Mouse (Mus musculus): ENCODE measurements around the gene Nlrc4. TPM values are rescaled to one million over a fixed set of nuclear protein-coding genes. Genes with fewer than 3 reads are reported as not detected.

Nlrc4 gene
- polyA plus RNA-seq, 1 experiment from 2014 or later: 8.6 TPM

- no peaks in the 10 kb centered on the region for H3K4me1 ChIP-seq (ENCODE audit: control insufficient read depth, insufficient read depth, low read length)
Observed at GRCm38 (mm10) chr17:74437762-74438161, 21.2 kb downstream of the Nlrc4 start.

GRCm38 (mm10) chr17:74432631-74433030 is 26.3 kb downstream of the Nlrc4 start:
- no peak overlapping the region for H3K9ac ChIP-seq (ENCODE audit: low read depth, low read length)
- H3K4me1 ChIP-seq (ENCODE audit: control insufficient read depth, insufficient read depth, low read length): no peaks in the 10 kb centered on the region
- WGBS: 82% methylated on average over 5 of the region's 5 CpGs
- H3K36me3 ChIP-seq (ENCODE audit: control insufficient read depth, insufficient read depth, low read length): no peaks in the 10 kb centered on the region
- no peaks in the 10 kb centered on the region for H3K27me3 ChIP-seq (replicated peaks; ENCODE audit: control insufficient read depth, insufficient read depth, low read length)
- H3K9me3 ChIP-seq (ENCODE audit: control insufficient read depth, low read length): no peaks in the 10 kb centered on the region
- no peak overlapping the region for H3K4me2 ChIP-seq (ENCODE audit: low read depth, low read length)
- H3K4me3 ChIP-seq (ENCODE audit: low read length): no peak overlapping the region
- ATAC-seq: no peak
- H3K27ac ChIP-seq (ENCODE audit: low read length): no peak overlapping the region

More at GRCm38 (mm10) chr17:74437762-74438161, 21.2 kb downstream of the Nlrc4 start:
- H3K27me3 ChIP-seq (replicated peaks; ENCODE audit: control insufficient read depth, insufficient read depth, low read length): no peaks in the 10 kb centered on the region
- no peaks in the 10 kb centered on the region for H3K36me3 ChIP-seq (ENCODE audit: control insufficient read depth, insufficient read depth, low read length)
- peak overlapping the region; percentile 14; the same call in 1 of the 2 replicates for H3K27ac ChIP-seq (ENCODE audit: low read length)
- 66% methylated on average over 9 of the region's 9 CpGs for WGBS
- no peak overlapping the region for H3K4me2 ChIP-seq (ENCODE audit: low read depth, low read length)
- peak; percentile 99 for ATAC-seq
- H3K4me3 ChIP-seq (ENCODE audit: low read length): no peak overlapping the region
- no peaks in the 10 kb centered on the region for H3K9me3 ChIP-seq (ENCODE audit: control insufficient read depth, low read length)
- no peak overlapping the region for H3K9ac ChIP-seq (ENCODE audit: low read depth, low read length)

GRCm38 (mm10) chr17:74431481-74431880 is 27.5 kb downstream of the Nlrc4 start:
- no peaks in the 10 kb centered on the region for H3K9me3 ChIP-seq (ENCODE audit: control insufficient read depth, low read length)
- H3K4me2 ChIP-seq (ENCODE audit: low read depth, low read length): no peak overlapping the region
- no peaks in the 10 kb centered on the region for H3K27me3 ChIP-seq (replicated peaks; ENCODE audit: control insufficient read depth, insufficient read depth, low read length)
- no peak overlapping the region for H3K4me3 ChIP-seq (ENCODE audit: low read length)
- no peak overlapping the region for H3K9ac ChIP-seq (ENCODE audit: low read depth, low read length)
- ATAC-seq: peak; percentile 37
- H3K27ac ChIP-seq (ENCODE audit: low read length): no peak overlapping the region
- peaks cover 2% of the 10 kb centered on the region; the same call in 1 of the 2 replicates for H3K36me3 ChIP-seq (ENCODE audit: control insufficient read depth, insufficient read depth, low read length)
- H3K4me1 ChIP-seq (ENCODE audit: control insufficient read depth, insufficient read depth, low read length): no peaks in the 10 kb centered on the region
- WGBS: 73% methylated on average over 13 of the region's 13 CpGs

- ATAC-seq: no peak; the same call in 1 of the 2 replicates
- Histone ChIP-seq H3K36me3 (ENCODE audit: control insufficient read depth, insufficient read depth, low read length) (peaks cover 2% of the 10 kb centered on the region; the same call in 1 of the 2 replicates), H3K9ac (ENCODE audit: low read depth, low read length) (no peak overlapping the region), H3K4me1 (ENCODE audit: control insufficient read depth, insufficient read depth, low read length) (no peaks in the 10 kb centered on the region), H3K4me3 (ENCODE audit: low read length) (no peak overlapping the region), H3K27me3 (replicated peaks; ENCODE audit: control insufficient read depth, insufficient read depth, low read length) (no peaks in the 10 kb centered on the region), H3K9me3 (ENCODE audit: control insufficient read depth, low read length) (no peaks in the 10 kb centered on the region), H3K4me2 (ENCODE audit: low read depth, low read length) (no peak overlapping the region), H3K27ac (ENCODE audit: low read length) (no peak overlapping the region)
- WGBS: 79% methylated on average over 8 of the region's 8 CpGs
Observed at GRCm38 (mm10) chr17:74430074-74430473, 28.9 kb downstream of the Nlrc4 start.

GRCm38 (mm10) chr17:74424401-74425005 is 34.4 kb downstream of the Nlrc4 start:
- no peak for ATAC-seq
- 87% methylated on average over 12 of the region's 12 CpGs for WGBS

GRCm38 (mm10) chr17:74420656-74421055 is 38.3 kb downstream of the Nlrc4 start:
- H3K9ac ChIP-seq (ENCODE audit: low read depth, low read length): no peak overlapping the region
- no peaks in the 10 kb centered on the region for H3K4me1 ChIP-seq (ENCODE audit: control insufficient read depth, insufficient read depth, low read length)
- H3K27ac ChIP-seq (ENCODE audit: low read length): no peak overlapping the region
- no peak overlapping the region for H3K4me2 ChIP-seq (ENCODE audit: low read depth, low read length)
- no peaks in the 10 kb centered on the region for H3K27me3 ChIP-seq (replicated peaks; ENCODE audit: control insufficient read depth, insufficient read depth, low read length)
- H3K4me3 ChIP-seq (ENCODE audit: low read length): no peak overlapping the region
- no peak for ATAC-seq
- H3K9me3 ChIP-seq (ENCODE audit: control insufficient read depth, low read length): no peaks in the 10 kb centered on the region
- WGBS: 81% methylated on average over 2 of the region's 2 CpGs
- H3K36me3 ChIP-seq (ENCODE audit: control insufficient read depth, insufficient read depth, low read length): peaks cover 13% of the 10 kb centered on the region

More at GRCm38 (mm10) chr17:74424401-74425005, 34.4 kb downstream of the Nlrc4 start:
- Histone ChIP-seq H3K9ac (ENCODE audit: low read depth, low read length) (no peak overlapping the region), H3K36me3 (ENCODE audit: control insufficient read depth, insufficient read depth, low read length) (peaks cover 12% of the 10 kb centered on the region), H3K27ac (ENCODE audit: low read length) (no peak overlapping the region), H3K9me3 (ENCODE audit: control insufficient read depth, low read length) (no peaks in the 10 kb centered on the region), H3K4me2 (ENCODE audit: low read depth, low read length) (no peak overlapping the region), H3K4me1 (ENCODE audit: control insufficient read depth, insufficient read depth, low read length) (no peaks in the 10 kb centered on the region), H3K27me3 (replicated peaks; ENCODE audit: control insufficient read depth, insufficient read depth, low read length) (no peaks in the 10 kb centered on the region), H3K4me3 (ENCODE audit: low read length) (no peak overlapping the region)

- ATAC-seq: no peak
- Histone ChIP-seq H3K4me1 (ENCODE audit: control insufficient read depth, insufficient read depth, low read length) (no peaks in the 10 kb centered on the region), H3K4me2 (ENCODE audit: low read depth, low read length) (no peak overlapping the region), H3K27me3 (replicated peaks; ENCODE audit: control insufficient read depth, insufficient read depth, low read length) (no peaks in the 10 kb centered on the region), H3K4me3 (ENCODE audit: low read length) (no peak overlapping the region), H3K9me3 (ENCODE audit: control insufficient read depth, low read length) (no peaks in the 10 kb centered on the region), H3K9ac (ENCODE audit: low read depth, low read length) (no peak overlapping the region), H3K36me3 (ENCODE audit: control insufficient read depth, insufficient read depth, low read length) (peaks cover 10% of the 10 kb centered on the region), H3K27ac (ENCODE audit: low read length) (no peak overlapping the region)
- 50% methylated on average over 4 of the region's 4 CpGs for WGBS
Observed at GRCm38 (mm10) chr17:74418171-74418570, 40.8 kb downstream of the Nlrc4 start.

- H3K4me1 ChIP-seq (ENCODE audit: control insufficient read depth, insufficient read depth, low read length): no peaks in the 10 kb centered on the region
- no peak overlapping the region for H3K4me2 ChIP-seq (ENCODE audit: low read depth, low read length)
- H3K36me3 ChIP-seq (ENCODE audit: control insufficient read depth, insufficient read depth, low read length): peaks cover 8% of the 10 kb centered on the region
- H3K27ac ChIP-seq (ENCODE audit: low read length): no peak overlapping the region
- no peaks in the 10 kb centered on the region for H3K9me3 ChIP-seq (ENCODE audit: control insufficient read depth, low read length)
- WGBS: 90% methylated on average over 8 of the region's 8 CpGs
- H3K27me3 ChIP-seq (replicated peaks; ENCODE audit: control insufficient read depth, insufficient read depth, low read length): no peaks in the 10 kb centered on the region
- ATAC-seq: no peak
- no peak overlapping the region for H3K4me3 ChIP-seq (ENCODE audit: low read length)
- no peak overlapping the region for H3K9ac ChIP-seq (ENCODE audit: low read depth, low read length)
Observed at GRCm38 (mm10) chr17:74416841-74417360, 42.0 kb downstream of the Nlrc4 start.

GRCm38 (mm10) chr17:74414671-74415070 is 44.3 kb downstream of the Nlrc4 start:
- H3K9ac ChIP-seq (ENCODE audit: low read depth, low read length): no peak overlapping the region
- H3K9me3 ChIP-seq (ENCODE audit: control insufficient read depth, low read length): no peaks in the 10 kb centered on the region
- peaks cover 8% of the 10 kb centered on the region for H3K36me3 ChIP-seq (ENCODE audit: control insufficient read depth, insufficient read depth, low read length)
- no peak overlapping the region for H3K4me2 ChIP-seq (ENCODE audit: low read depth, low read length)
- no peaks in the 10 kb centered on the region for H3K4me1 ChIP-seq (ENCODE audit: control insufficient read depth, insufficient read depth, low read length)
- no peak overlapping the region for H3K4me3 ChIP-seq (ENCODE audit: low read length)
- 92% methylated on average over 1 of the region's 1 CpGs for WGBS
- ATAC-seq: no peak
- H3K27ac ChIP-seq (ENCODE audit: low read length): no peak overlapping the region
- no peaks in the 10 kb centered on the region for H3K27me3 ChIP-seq (replicated peaks; ENCODE audit: control insufficient read depth, insufficient read depth, low read length)
